Mouse (Mus musculus): Measurements from ENCODE around the gene Mgst2.

Mgst2 gene

DNA sequence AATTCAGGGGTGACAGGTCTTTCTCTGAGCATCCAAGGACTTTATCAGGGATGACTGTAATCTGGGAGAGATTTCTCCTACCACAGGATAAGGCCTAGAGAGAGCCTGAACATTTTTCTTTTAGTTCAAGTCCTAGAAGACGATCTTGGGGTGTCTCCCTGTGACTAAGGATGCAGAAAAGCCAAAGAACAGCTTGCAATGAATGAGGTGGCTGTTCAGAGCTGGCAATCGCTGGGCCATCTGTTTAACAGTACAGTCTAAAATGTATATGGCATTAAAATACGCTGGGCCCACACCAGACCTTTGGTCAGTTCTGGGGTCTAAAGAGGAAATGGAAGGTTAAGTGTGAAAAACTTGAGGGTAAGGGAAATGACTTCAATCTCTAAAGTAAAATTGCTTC, 67.3 kb downstream of the Mgst2 start:
- Histone ChIP-seq H3K36me3 (ENCODE audit: insufficient read depth, low read length) (no peaks in the 10 kb centered on the region), H3K4me1 (replicated peaks; ENCODE audit: low read depth, low read length) (0 out of 2 replicates have a peak, but pooled peaks cover 3% of the 10 kb centered on the region), H3K27me3 (ENCODE audit: insufficient read depth, low read length) (peaks cover 11% of the 10 kb centered on the region), H3K4me3 (replicated peaks; ENCODE audit: low read length) (no peak overlapping the region), H3K9me3 (ENCODE audit: low read length) (no peaks in the 10 kb centered on the region)
- TF ChIP-seq NANOG (IDR thresholded peaks at IDR 0.05; ENCODE audit: borderline replicate concordance, low read length) (no peak), POU5F1 (IDR thresholded peaks at IDR 0.05; ENCODE audit: borderline replicate concordance, low read length) (no peak), CTCF (conservative IDR thresholded peaks at IDR 0.05; ENCODE audit: low read length) (no peak)

DNA sequence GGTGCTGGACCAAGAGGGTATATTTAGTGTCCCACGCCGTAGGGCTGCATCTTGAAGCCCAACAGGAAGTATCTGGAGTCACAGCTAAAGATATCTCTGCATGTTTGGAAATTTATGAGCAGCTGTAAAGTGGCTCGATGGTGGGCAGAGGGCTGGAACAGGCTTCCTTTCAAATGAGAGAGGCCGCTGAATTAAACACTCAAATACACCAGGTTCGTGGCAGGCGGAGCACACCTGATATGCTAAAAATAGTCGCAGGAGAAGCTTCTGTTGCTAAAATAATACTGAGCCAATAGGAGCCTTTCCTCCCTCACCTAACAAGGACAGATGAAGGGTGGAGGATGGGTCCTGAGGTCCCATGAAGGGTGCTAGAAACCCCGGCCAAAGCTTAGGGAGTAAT, 67.8 kb downstream of the Mgst2 start:
- H3K27me3 ChIP-seq (ENCODE audit: insufficient read depth, low read length): peaks cover 6% of the 10 kb centered on the region
- no peaks in the 10 kb centered on the region for H3K9me3 ChIP-seq (ENCODE audit: low read length)
- TF ChIP-seq CTCF (conservative IDR thresholded peaks at IDR 0.05; ENCODE audit: low read length): no peak
- TF ChIP-seq POU5F1 (IDR thresholded peaks at IDR 0.05; ENCODE audit: borderline replicate concordance, low read length): no peak
- no peak for TF ChIP-seq NANOG (IDR thresholded peaks at IDR 0.05; ENCODE audit: borderline replicate concordance, low read length)
- H3K36me3 ChIP-seq (ENCODE audit: insufficient read depth, low read length): no peaks in the 10 kb centered on the region
- H3K4me3 ChIP-seq (replicated peaks; ENCODE audit: low read length): no peak overlapping the region
- 0 out of 2 replicates have a peak, but pooled peaks cover 3% of the 10 kb centered on the region for H3K4me1 ChIP-seq (replicated peaks; ENCODE audit: low read depth, low read length)

- H3K4me3 ChIP-seq (replicated peaks; ENCODE audit: low read length): no peak overlapping the region
- H3K36me3 ChIP-seq (ENCODE audit: insufficient read depth, low read length): no peaks in the 10 kb centered on the region
- H3K27me3 ChIP-seq (ENCODE audit: insufficient read depth, low read length): peaks cover 6% of the 10 kb centered on the region
- TF ChIP-seq CTCF (conservative IDR thresholded peaks at IDR 0.05; ENCODE audit: low read length): no peak
- no peak for TF ChIP-seq POU5F1 (IDR thresholded peaks at IDR 0.05; ENCODE audit: borderline replicate concordance, low read length)
- no peak for TF ChIP-seq NANOG (IDR thresholded peaks at IDR 0.05; ENCODE audit: borderline replicate concordance, low read length)
- H3K9me3 ChIP-seq (ENCODE audit: low read length): no peaks in the 10 kb centered on the region
- H3K4me1 ChIP-seq (replicated peaks; ENCODE audit: low read depth, low read length): 0 out of 2 replicates have a peak, but pooled peaks cover 3% of the 10 kb centered on the region
Measured at GRCm38 (mm10) chr3:51728456-51728855, 68.3 kb downstream of the Mgst2 start.

GRCm38 (mm10) chr3:51729109-51729918, 69.2 kb downstream of the Mgst2 start:
- H3K4me3 ChIP-seq (replicated peaks; ENCODE audit: low read length): no peak overlapping the region
- H3K27me3 ChIP-seq (ENCODE audit: insufficient read depth, low read length): peaks cover 11% of the 10 kb centered on the region
- H3K9me3 ChIP-seq (ENCODE audit: low read length): no peaks in the 10 kb centered on the region
- H3K4me1 ChIP-seq (replicated peaks; ENCODE audit: low read depth, low read length): 0 out of 2 replicates have a peak, but pooled peaks cover 3% of the 10 kb centered on the region
- H3K36me3 ChIP-seq (ENCODE audit: insufficient read depth, low read length): no peaks in the 10 kb centered on the region
- TF ChIP-seq NANOG (IDR thresholded peaks at IDR 0.05; ENCODE audit: borderline replicate concordance, low read length) (no peak), POU5F1 (IDR thresholded peaks at IDR 0.05; ENCODE audit: borderline replicate concordance, low read length) (no peak), CTCF (conservative IDR thresholded peaks at IDR 0.05; ENCODE audit: low read length) (no peak)

DNA sequence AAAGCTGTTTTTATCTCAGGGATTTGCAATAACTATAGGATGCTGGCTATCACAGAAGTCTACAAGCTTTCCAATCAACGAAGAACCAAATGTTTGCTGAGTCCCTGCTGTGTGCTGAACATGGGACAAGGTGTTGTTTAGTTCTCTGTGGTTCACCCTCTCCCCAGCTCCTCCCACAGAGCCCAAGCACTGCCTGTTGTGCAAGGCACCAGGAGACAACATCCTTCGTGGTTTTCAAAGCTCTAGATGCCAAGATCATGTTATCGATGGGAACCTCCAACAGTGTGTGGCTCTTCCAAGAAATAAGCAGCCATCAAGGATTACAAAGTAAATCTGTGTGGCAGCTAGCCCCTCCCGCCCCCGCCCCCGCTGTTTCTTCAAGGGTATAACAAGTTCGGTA, 70.5 kb downstream of the Mgst2 start:
- H3K27me3 ChIP-seq (ENCODE audit: insufficient read depth, low read length): peaks cover 21% of the 10 kb centered on the region
- no peak overlapping the region for H3K4me3 ChIP-seq (replicated peaks; ENCODE audit: low read length)
- H3K4me1 ChIP-seq (replicated peaks; ENCODE audit: low read depth, low read length): 0 out of 2 replicates have a peak, but pooled peaks cover 3% of the 10 kb centered on the region
- H3K36me3 ChIP-seq (ENCODE audit: insufficient read depth, low read length): no peaks in the 10 kb centered on the region
- no peaks in the 10 kb centered on the region for H3K9me3 ChIP-seq (ENCODE audit: low read length)
- TF ChIP-seq CTCF (conservative IDR thresholded peaks at IDR 0.05; ENCODE audit: low read length): no peak
- no peak for TF ChIP-seq NANOG (IDR thresholded peaks at IDR 0.05; ENCODE audit: borderline replicate concordance, low read length)
- TF ChIP-seq POU5F1 (IDR thresholded peaks at IDR 0.05; ENCODE audit: borderline replicate concordance, low read length): no peak

- peaks cover 23% of the 10 kb centered on the region for H3K27me3 ChIP-seq (ENCODE audit: insufficient read depth, low read length)
- TF ChIP-seq NANOG (IDR thresholded peaks at IDR 0.05; ENCODE audit: borderline replicate concordance, low read length) (no peak), CTCF (conservative IDR thresholded peaks at IDR 0.05; ENCODE audit: low read length) (no peak), POU5F1 (IDR thresholded peaks at IDR 0.05; ENCODE audit: borderline replicate concordance, low read length) (no peak)
- no peaks in the 10 kb centered on the region for H3K9me3 ChIP-seq (ENCODE audit: low read length)
- H3K4me1 ChIP-seq (replicated peaks; ENCODE audit: low read depth, low read length): 0 out of 2 replicates have a peak, but pooled peaks cover 3% of the 10 kb centered on the region
- H3K4me3 ChIP-seq (replicated peaks; ENCODE audit: low read length): no peak overlapping the region
- no peaks in the 10 kb centered on the region for H3K36me3 ChIP-seq (ENCODE audit: insufficient read depth, low read length)
Measured at GRCm38 (mm10) chr3:51731949-51732636, 71.9 kb downstream of the Mgst2 start.

Measured in E14TG2a.4 (cell line).